Mouse (Mus musculus) liver, adult 2 months (tissue): ENCODE measurements around the gene Higd1c.
A peak's percentile ranks its signal among the peaks of the same experiment; 100 is the strongest.

ENCODE experiments used
- CTCF ChIP-seq: fragments of 200-500 bp; IDR thresholded peaks from 2 replicates; pipeline ENCODE4 v1.5.1; 2011; ENCODE audit warnings: low read depth, low read length, control low read depth
- POLR2A ChIP-seq: fragments of 200-500 bp; IDR thresholded peaks from 2 replicates; pipeline ENCODE4 v1.6.1; 2011; ENCODE audit warnings: low read length, control low read depth; ENCODE audit not compliant: insufficient read depth; ENCODE audit errors: extremely low read depth

- TF ChIP-seq POLR2A = no peak
- peak; percentile 91 for TF ChIP-seq CTCF
Measured at GRCm38 (mm10) chr15:100321134-100321533, 43.2 kb upstream of the Higd1c start.
